Mouse (Mus musculus) small intestine, adult 2 months (tissue): Measurements from ENCODE around the gene Cpn1.

Source experiments
- CTCF ChIP-seq: fragments of 200-500 bp; IDR thresholded peaks from 2 replicates; pipeline ENCODE4 v1.5.1; 2012; ENCODE audit warnings: low read depth, mild to moderate bottlenecking, control low read depth, inconsistent platforms, low read length, moderate library complexity, mixed read lengths; ENCODE audit not compliant: insufficient replicate concordance, insufficient read length; ENCODE audit errors: extremely low read depth
- POLR2A ChIP-seq: fragments of 200-500 bp; IDR thresholded peaks from 2 replicates; pipeline ENCODE4 v1.6.1; 2012; ENCODE audit warnings: low read depth, mild to moderate bottlenecking, control low read depth, inconsistent platforms, low read length, moderate library complexity

- TF ChIP-seq CTCF = no peak
- TF ChIP-seq POLR2A = no peak
These were observed 33.4 kb upstream of the Cpn1 start for GRCm38 (mm10) chr19:44019739-44020138.
